Mouse (Mus musculus) left cerebral cortex, postnatal 4 days (tissue): ENCODE data around the gene Rgcc. TPM values are rescaled to one million over a fixed set of nuclear protein-coding genes. Genes with fewer than 3 reads are reported as not detected.

Experiments
- DNase-seq: peaks from one replicate; pipeline ENCODE4 v3.0.0-alpha.2; 2022
- intact Hi-C: fragments of 180-260 bp; cut with DNase I; formaldehyde crosslinking; loops from one replicate; pipeline ENCODE4 v1.15.1; 2025
- total RNA-seq, 2 experiments: library from RNA; stranded (reverse); gene quantifications; 2 replicates each; pipeline ENCODE4 v1.2.3; 2021

The Rgcc gene
- total RNA-seq: 10 to 100 TPM; 21.4 to 21.8 TPM

DNA sequence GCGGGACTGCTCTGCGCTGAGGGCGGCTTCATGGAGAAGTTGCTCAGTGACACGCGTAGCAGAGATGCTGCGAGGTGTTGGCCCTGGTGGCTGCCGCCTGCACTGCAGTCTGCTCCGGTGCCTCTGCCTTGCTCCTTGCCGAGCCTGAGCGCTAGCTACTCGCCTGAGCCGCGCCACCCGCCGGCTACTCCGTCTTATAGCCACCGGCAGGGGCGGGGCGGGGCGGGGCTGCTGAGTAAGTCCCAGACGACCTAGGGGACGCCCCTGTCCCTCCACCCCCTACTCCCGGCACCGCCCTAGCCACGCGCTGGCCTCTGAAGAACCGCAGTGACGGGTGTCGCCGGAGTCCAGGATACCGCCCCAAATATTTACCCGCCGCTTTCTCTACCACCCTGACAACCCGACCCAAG, at the start of gene Rgcc:
TSS of gene Rgcc (minus strand) at position 180 of the 410 bp plus-strand sequence.
- DNase-seq: peak; percentile 96
- intact Hi-C loops: no loop called here

GRCm38 (mm10) chr14:79346384-79346783, 44.9 kb upstream of the Rgcc start:
- no peak for DNase-seq
- intact Hi-C loops: no loop called here

DNA sequence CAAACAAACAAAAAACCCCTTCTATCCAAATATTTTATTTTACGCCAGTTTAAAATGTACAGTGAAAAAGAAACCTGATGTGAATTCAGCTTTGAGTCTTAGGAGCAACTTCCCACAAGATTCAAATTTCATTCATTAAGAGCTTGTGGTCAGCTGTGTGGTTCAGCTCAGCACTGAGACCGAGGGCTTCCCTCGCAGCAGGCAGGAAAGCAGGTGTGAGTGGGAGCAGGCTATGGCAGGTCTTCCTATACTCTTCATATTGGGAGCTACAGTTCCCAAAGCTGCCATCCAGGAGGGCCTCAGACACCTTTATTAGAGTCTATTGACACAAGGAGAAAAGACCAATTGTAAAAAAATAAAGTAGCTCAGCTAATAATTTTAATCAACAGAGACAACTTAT, 34.2 kb upstream of the Rgcc start:
- intact Hi-C loops: no loop called here
- DNase-seq: no peak

DNA sequence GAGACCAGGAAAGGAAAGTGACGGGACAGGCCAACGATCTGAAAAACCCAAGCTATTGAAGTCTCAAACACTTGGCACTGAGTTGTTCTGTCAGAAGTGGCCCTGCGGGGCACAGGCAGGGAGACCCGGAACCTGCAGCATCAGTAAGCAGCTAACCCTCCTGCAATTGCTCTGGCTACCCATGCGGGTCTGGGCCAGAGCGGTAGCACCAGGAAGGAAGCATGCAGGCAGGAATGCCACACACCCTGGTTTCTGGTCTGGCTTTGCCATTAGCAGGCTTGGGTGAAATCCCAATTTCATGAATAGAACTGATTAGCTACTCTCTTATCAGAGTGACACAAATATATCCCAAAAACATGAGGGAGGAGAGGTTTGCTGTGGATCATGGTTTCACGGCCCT, 30.5 kb upstream of the Rgcc start:
- intact Hi-C loops: no loop called here
- no peak for DNase-seq

DNA sequence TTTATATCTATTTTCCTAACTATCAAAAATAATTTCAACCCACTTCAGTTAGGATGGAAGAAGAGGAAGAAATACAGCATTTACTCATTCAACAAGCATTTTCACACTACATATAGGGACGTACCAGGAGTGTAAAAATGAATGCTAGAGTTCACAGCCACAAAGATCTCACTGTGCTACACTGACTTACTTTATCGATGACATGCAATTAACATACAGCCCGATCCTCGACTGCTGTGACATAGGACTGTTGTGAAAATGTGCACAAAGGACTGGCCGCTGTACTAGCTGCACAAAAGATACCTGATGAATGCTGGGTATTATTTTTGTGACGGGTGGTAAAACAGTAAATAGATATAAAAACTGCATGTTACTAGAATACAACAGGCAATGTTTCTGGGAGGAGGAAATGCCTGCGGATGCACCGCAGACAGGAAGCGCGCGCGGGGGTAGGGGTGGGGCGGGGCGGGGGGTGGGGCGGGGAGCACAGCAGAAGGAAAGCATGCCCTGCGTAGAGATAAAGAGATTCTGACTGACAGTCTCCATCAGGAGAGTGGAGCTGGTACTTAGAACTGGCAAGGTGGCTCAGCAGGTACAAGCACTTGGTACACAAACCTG, 29.6 kb upstream of the Rgcc start:
- DNase-seq: no peak
- intact Hi-C loops: no loop called here

- peak; percentile 21 for DNase-seq
- intact Hi-C loops: loop anchor here (5.0 to 10.0 kb wide), 2 partner anchors 205 to 662 kb away; no protein-coding TSS in a partner anchor
Observed at GRCm38 (mm10) chr14:79327033-79327432, 25.6 kb upstream of the Rgcc start.

DNA sequence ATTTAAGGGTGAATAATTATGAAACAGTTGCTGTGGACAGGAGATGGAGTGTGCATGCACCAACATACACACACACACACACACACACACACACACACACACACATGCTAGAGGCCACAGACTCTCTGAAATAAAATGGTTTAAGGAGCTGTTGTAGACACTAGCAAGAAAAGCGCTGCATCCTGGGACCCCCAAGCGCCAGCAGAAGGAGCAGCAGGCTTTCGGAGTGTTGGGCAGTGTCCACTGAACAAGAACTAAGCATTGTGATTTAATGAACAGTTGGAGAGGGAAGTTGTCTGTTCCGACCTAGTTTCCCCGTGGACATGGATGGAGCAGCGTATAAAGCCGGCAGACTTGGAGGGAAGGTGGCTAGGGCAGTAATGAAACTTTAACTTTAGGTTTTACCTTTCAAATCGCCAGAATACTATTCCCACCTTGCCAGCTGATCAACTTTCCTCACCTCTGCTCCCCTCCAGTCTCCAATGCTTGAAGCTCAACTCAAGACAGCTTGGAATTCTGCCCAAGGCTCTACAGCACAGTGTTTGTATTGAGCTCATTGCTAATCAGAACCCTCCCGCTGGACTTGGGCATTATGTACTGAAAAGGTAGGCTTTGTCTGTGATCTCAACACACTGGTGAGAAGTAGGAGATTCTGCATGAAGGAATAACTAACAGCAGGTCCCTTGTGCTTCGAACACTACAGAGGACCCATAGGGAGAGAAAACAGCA, 22.8 kb upstream of the Rgcc start:
- DNase-seq: peak; percentile 21
- intact Hi-C loops: loop anchor here (10.0 kb wide), 1 partner anchor 659 kb away; no protein-coding TSS in a partner anchor

GRCm38 (mm10) chr14:79321881-79322280, 20.4 kb upstream of the Rgcc start:
- intact Hi-C loops: loop anchor here (10.0 kb wide), 1 partner anchor 657 kb away; no protein-coding TSS in a partner anchor
- no peak for DNase-seq

DNA sequence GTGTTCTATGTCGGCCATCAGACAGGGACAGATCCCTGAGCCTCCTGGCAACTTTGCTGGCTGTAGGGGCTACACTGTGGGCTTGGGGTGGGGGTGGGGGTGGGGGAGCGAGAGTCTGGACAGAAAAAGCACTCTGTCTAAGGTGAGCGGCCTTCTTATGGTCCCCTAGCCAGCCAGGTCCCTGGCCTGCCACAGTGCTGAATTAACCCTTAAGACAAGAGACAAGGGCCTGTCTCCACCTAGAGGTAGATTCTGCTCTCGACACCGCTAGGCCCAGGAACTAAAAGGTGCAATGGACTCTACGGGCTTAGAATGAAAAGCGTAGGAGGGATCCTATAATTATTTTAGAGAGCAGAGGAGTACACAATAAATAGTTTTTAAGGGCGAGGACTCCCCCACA, 19.7 kb upstream of the Rgcc start:
- peak; percentile 50 for DNase-seq
- intact Hi-C loops: loop anchor here (10.0 kb wide), 1 partner anchor 656 kb away; no protein-coding TSS in a partner anchor

DNA sequence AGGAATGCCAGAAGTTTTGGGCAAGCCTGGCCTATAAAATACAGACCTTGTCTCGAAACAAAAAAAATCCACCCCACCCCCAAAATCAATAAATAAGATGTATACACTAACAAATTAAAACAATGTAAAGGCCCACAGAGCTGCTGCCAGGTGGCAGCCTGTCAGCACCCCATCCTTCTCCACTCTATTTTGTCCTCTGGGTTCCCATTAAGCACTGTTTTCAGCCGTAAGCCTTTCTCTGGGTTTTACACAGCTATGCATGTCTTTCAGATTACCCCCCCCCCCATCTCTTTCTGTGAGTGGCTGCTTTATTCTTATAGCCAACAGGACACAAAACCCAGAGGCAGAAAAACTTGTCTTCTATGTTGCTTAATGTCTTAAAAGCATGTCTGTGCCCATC, 16.2 kb upstream of the Rgcc start:
- no peak for DNase-seq
- intact Hi-C loops: no loop called here

GRCm38 (mm10) chr14:79315877-79316276, 14.4 kb upstream of the Rgcc start:
- intact Hi-C loops: no loop called here

DNA sequence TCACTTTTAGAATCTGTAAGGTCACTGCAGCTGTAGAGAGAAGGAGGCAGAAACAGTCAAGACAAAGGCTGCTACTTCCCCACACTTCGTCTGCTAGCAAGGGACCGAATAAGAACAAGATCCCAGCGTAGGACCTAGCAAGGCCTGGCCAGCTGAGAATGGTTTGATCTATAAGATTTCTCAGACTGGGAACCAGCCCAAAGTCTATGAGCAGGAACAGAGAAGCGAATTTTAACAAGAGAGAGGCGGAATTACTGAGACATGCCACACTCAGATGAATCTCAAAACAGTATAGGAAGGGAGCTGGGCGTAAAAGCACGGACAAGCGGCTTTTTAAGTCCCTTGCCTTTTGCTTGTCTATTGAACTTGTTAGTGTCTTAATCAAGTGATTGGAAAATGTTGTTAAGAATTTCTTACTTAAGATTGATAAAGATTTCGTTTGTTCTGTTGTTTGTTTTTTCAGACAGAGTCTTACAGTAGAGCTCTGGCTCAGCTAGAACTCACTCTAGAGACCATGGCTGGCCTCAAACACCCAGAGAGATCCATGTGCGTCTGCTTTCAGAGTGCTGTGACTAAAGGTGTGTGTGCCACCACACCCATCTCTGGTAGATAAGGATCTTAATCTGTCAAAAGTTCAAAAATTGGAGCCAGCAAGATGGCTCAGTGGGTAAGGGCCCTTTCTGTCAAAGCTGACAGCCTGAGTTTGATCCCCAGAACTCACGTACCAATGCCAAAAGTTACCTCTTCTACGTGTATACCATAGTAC, 13.0 kb upstream of the Rgcc start:
- DNase-seq: no peak
- intact Hi-C loops: no loop called here

More at GRCm38 (mm10) chr14:79315877-79316276, 14.4 kb upstream of the Rgcc start:
- DNase-seq: no peak

GRCm38 (mm10) chr14:79313439-79314175, 12.2 kb upstream of the Rgcc start:
- no peak for DNase-seq
- intact Hi-C loops: no loop called here

DNA sequence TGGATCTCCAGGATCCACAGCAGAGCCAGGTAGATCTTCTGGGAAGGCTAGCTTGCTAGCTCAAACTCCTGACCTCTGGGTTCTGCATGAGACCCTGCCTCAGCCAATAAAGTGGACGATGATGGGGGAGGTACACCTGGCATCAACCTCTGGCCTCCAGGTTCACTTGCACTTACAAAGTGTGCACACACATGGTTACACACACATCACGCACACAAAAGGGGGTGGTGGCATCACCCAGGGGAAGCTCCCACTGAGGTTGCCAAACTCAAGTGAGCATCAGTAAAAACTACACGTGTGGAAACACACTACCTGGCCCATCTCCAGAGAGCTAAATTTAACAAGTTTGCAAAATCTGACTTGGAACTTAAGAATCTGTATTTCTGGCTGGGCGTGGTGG, 11.3 kb upstream of the Rgcc start:
- intact Hi-C loops: no loop called here
- no peak for DNase-seq

DNA sequence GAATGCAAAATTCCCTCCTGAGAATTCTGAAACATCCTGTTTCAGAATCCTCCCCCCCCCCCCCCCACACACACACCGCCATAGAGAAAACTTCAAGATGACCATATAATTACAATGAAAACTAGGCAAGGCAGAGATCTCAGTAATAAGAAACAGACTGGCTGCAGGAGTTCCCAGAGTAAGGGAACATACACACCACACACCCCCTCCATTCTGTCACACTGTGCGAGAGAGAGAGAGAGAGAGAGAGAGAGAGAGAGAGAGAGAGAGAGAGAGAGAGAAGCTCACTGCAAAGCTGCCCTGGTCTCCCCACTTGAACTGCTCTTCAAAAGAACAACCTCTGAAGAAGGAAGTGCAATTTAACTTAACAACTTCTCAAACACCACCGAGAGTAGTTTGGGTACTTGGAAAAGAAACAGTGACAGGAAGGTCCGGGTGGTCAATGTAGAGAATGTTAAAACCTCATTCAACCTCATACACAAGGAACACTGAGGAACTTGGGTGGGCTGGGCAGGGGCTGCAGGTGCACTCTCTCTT, 10.5 kb upstream of the Rgcc start:
- intact Hi-C loops: no loop called here
- no peak for DNase-seq

DNA sequence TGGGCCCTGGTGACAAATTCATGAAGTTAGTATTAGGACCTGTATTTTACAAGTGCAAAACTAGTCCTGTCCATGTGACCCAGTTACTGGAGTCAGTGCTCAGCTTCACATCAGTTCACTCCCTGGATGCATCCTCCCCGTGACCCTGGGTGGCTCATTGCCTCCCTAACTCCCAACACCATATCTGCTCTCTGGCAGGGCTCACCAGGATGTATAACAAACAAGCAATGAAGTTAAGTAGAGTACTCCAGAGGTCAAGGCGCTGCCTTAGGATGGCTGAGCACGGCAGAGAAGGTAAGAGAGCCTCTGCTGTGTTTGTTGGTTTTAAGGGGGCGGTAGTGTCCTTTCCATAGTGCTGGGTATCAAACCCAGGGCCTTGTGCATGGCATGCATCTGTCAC, 7.7 kb upstream of the Rgcc start:
- intact Hi-C loops: no loop called here
- no peak for DNase-seq

GRCm38 (mm10) chr14:79308364-79308763, 6.9 kb upstream of the Rgcc start:
- intact Hi-C loops: no loop called here
- no peak for DNase-seq

- DNase-seq: no peak
- intact Hi-C loops: no loop called here
Observed at GRCm38 (mm10) chr14:79307908-79308307, 6.5 kb upstream of the Rgcc start.

GRCm38 (mm10) chr14:79307138-79307537, 5.7 kb upstream of the Rgcc start:
- intact Hi-C loops: no loop called here
- no peak for DNase-seq

GRCm38 (mm10) chr14:79304873-79305464, 3.5 kb upstream of the Rgcc start:
- intact Hi-C loops: no loop called here
- no peak for DNase-seq
